Mouse (Mus musculus) thymus, postnatal 4 days (tissue): ENCODE results near the gene Gm6583.

Source experiments
- DNase-seq: peaks from one replicate; pipeline ENCODE4 v3.0.0; 2021

Gm6583 gene

DNA sequence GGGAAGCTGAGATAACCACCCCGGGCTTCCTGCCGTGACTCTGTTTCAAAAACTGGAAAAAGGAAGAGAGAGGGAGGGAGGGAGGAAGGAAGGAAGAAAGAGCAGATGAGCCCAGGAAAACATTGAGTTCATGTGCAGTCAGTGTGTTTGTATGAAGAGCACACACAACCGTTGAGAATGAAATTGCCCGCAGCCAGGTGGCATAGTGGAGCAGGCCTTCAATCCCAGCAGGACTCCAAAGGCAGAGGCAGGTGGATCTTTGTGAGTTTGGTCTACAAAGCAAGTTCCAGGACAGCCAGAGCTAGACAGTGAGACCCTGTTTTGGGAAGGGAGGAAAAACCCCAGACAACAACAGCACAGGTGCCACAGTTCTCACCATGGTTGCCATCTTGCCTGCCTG, 11.5 kb upstream of the Gm6583 start:
- DNase-seq, result no peak

- no peak for DNase-seq
Observed at GRCm38 (mm10) chr5:112366879-112367278, 11.0 kb upstream of the Gm6583 start.

DNA sequence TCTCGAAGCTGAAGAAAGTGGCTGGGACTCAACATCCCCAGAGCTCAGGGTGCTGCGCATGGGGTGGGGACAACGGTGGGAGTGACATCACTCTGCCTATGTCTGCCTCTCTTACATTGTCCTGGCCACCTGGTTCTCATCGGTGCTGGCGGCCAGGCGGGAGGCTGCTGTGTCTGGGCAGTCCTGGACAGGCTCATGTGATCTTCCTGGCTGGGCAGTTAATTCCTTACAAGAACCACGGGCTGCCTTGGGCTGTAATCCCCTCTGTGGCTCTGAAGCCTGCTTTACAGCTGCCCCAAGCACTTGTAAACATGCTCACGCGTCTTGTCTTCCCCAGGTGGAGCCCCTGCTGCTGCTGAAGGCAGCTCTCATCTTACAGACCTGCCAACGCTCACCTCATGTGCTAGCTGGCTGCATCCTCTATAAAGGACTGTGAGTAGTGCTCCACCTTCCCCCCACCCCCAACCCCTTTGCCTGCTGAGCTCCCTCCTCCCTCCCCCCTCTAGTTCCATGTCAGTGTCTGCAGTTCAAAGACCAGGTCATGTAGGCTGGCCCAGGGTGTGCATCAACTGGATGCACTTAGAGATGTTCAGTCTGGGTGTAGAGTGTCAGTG, 8.5 kb upstream of the Gm6583 start:
- no peak for DNase-seq

- DNase-seq, result no peak
Observed at GRCm38 (mm10) chr5:112360077-112360476, 4.2 kb upstream of the Gm6583 start.

GRCm38 (mm10) chr5:112359520-112359919, 3.7 kb upstream of the Gm6583 start:
- no peak for DNase-seq

GRCm38 (mm10) chr5:112356322-112356721, 489 bp upstream of the Gm6583 start:
- DNase-seq, result no peak

DNA sequence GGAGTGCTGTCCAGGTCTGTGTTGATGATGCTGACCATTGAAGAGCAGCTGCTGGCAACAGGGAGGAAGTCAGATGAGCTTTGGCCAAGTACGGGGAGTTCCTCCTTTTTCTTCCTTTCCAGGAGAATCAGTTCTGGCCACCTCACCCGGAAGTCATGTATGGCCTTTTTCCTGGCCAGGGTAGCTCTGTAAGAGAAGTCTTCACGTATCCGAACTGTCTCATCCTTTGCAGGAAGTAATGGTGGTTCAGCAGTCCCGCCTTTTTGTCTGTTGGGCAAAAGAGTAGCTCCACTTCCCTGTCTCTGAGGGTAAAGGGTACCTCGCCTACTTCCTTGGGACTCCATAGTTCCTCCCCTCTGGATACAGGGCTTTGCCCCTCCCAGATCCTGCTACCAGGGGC, 340 bp downstream of the Gm6583 start:
- DNase-seq, result no peak

- DNase-seq, result no peak
Observed at GRCm38 (mm10) chr5:112349169-112349568, 6.7 kb downstream of the Gm6583 start.

- no peak for DNase-seq
Observed at GRCm38 (mm10) chr5:112346211-112346965, 9.4 kb downstream of the Gm6583 start.

GRCm38 (mm10) chr5:112344092-112344960, 11.5 kb downstream of the Gm6583 start:
- DNase-seq, result no peak

DNA sequence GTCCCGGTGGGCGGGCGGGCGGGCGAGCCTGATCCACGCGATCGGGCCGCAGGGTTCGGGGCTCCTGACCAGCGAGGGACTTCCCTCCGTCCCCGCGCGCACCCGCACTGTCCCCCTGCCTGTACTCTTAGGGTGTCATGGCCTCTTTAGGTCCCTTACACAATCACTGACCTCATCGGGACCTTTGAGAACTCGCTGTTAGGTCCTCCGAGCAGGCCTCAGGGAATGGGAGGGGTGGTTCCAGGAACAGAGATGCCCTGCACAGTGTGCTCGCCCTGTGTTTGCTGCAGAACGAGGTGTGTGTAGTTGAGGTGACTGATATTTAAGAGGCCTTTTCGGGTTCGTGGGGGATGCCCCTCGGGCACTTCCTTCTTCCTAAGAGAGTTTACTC, 12.6 kb downstream of the Gm6583 start:
- DNase-seq, result no peak

DNA sequence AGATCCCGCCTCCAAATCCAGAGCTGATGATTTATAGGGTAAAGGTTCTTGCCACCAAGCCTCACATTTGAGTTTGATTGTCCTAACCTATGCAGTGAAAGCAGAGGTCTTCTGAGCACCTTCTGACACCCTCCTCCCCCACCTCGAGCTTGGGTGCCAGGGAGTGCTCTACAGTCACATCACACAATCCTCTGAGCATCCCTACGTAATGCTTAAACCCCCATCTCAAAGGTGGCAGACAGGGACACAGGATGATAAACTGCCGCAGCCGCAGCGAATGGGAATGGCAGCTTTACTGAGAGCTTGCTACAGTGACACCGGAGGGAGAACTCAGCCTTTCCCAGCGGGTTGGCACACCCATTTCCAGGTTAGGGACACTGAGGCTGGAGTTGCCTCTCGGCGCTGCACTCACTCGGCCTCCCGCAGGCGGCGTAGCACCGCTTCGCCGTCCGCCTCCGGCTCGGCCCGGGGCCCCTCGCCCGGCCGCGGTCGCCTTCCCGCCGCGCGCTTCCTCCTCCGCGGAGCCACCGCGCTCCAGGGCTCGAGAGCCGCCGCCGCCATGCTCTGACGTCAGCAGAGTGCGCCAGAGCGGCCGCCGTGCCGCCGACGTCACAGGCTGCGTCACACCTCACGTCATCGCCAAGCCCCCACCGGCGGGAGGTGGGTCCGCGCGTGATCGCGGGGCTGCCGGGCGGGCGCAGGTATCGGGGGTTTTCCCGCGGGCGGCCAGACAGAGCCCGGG, 13.2 kb downstream of the Gm6583 start, which contains the start of the genes Srrd and Hps4:
TSS of gene Srrd (minus strand) at position 578 of the 742 bp plus-strand sequence.
TSS of gene Hps4 (plus strand) at position 621 of the 742 bp plus-strand sequence.
- DNase-seq, result peak; percentile 95

DNA sequence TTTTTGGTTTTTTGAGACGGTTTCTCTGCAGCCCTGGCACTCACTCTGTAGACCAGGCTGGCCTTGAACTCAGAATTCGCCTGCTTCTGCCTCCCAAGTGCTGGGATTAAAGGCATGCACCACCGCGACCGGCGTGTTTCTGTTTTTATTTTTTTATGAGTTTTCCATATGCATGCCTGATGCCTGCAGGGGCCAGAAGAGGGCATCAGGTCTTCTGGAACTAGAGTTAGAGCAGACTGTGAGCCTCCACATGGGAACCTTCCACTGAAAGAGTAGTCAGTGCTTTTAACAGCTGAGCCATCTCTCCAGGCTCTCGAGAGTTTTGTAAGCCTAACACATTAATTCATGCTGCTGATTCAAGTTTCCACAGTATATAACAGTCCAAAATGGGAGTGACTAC, 16.6 kb downstream of the Gm6583 start:
- DNase-seq, result no peak

- no peak for DNase-seq
Observed at GRCm38 (mm10) chr5:112337004-112337403, 18.8 kb downstream of the Gm6583 start.

- DNase-seq, result peak; percentile 79
Observed at GRCm38 (mm10) chr5:112335473-112335872, 20.4 kb downstream of the Gm6583 start.

DNA sequence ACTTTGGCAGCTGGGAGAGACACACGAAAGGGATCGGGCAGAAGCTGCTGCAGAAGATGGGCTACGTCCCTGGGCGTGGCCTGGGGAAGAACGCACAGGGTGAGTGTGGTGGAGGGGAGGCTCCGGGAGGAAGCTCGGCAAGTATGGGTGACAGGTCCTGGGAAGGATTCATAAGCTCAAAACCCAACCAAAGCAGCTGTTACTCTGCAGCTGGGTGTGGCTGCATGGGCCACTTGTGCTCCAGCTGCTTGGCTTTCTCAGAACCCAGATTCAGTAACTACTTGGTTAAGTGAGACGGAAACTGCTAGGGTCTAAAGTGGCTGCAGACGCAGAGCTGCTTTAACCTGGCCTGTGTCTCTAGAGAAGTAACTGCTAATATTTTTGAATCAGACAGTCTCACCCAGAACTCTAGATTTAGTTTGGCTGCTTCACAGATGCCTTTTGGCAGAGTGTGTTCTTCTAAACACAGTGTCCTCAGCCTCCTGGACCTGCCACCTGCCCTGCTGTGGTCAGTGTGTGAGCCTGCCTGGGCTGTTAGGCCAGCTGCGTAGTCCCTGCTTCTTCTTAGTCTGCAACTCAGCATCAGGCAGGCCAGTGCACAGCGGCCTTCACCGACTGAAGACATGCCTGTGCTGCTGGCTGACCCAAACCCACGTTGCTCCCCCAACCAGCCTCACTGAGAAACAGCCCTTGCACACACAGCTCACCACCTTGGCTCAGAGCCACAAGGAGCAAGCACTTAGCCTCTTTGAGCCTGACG, 25.8 kb downstream of the Gm6583 start:
- no peak for DNase-seq

GRCm38 (mm10) chr5:112327854-112328253, 28.0 kb downstream of the Gm6583 start:
- no peak for DNase-seq

DNA sequence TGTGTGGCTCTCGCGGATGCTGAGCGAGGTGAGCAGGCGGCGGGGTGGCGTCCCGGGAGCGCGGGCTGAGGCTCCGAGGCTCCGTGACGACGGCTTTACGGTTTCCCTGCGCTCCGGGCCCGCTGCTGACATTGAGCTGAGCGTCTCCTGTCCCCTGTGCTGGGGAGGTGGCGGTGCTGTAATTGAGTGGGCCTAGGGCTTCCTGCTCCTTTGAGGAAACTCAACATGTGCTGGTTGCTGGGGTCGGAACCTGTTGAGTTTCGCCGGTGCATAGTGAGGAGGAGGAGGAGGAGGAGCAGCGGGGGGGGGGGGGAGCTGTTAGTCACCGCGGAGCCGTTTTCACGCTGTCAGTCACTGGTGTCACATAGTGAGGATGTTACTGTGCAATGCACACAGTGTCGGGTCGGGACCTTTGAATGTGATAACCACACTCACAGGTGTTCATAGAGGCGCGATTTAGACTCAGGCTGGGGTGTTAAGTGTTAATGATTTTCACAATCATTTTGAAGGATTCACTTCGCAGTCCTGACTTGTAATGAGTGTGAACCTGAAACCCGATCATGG, 29.3 kb downstream of the Gm6583 start:
- no peak for DNase-seq

- peak; percentile 96 for DNase-seq
Observed at GRCm38 (mm10) chr5:112325546-112326445, 30.0 kb downstream of the Gm6583 start, which contains the start of gene Tfip11. Gene Tfip11 (plus strand): TSS chr5:112326358.
